Mouse (Mus musculus) lung, adult 2 months (tissue): ENCODE data around the gene Rab11fip5.

Experiments
- CTCF ChIP-seq: fragments of 200-500 bp; IDR thresholded peaks from 2 replicates; pipeline ENCODE4 v1.5.1; 2011; ENCODE audit warnings: mild to moderate bottlenecking, low read length, control low read depth; ENCODE audit not compliant: insufficient read depth
- POLR2A ChIP-seq: fragments of 200-500 bp; IDR thresholded peaks from 2 replicates; pipeline ENCODE4 v1.6.1; 2011; ENCODE audit warnings: low read depth, mild to moderate bottlenecking, control low read depth, low read length, borderline replicate concordance; ENCODE audit errors: extremely low read depth

GRCm38 (mm10) chr6:85373951-85374733 is at the start of gene Rab11fip5:
- TF ChIP-seq CTCF (no peak), POLR2A (no peak)
